Mouse (Mus musculus) bone marrow, adult 2 months (tissue): ENCODE measurements at regions not wholly inside any gene's neighbourhood (a gene's known extent, or its start where the extent isn't known, plus 50 kb on each side); places are given as distances from the start of the nearest gene placed in this dataset.

Experiments
- CTCF ChIP-seq: fragments of 200-500 bp; IDR thresholded peaks from 2 replicates; pipeline ENCODE4 v1.5.1; 2011; ENCODE audit warnings: low read length, control low read depth; ENCODE audit not compliant: control insufficient read depth, insufficient read depth
- POLR2A ChIP-seq: fragments of 200-500 bp; IDR thresholded peaks from 2 replicates; pipeline ENCODE4 v1.6.1; 2011; ENCODE audit warnings: low read depth, mild to moderate bottlenecking, control low read depth, low read length, borderline replicate concordance; ENCODE audit not compliant: control insufficient read depth

- no peak for TF ChIP-seq CTCF
- TF ChIP-seq POLR2A: no peak
These were observed 163.5 kb downstream of the Fam43a start for GRCm38 (mm10) chr16:30762898-30763595.
